23 mouse cellular contexts compared by ENCODE assay signal in genomic region chr8:4211097-4211496, GRCm38 (mm10). TPM values are rescaled to one million over a fixed set of nuclear protein-coding genes. Genes with fewer than 3 reads are reported as not detected.
DNase-seq lines count a peak whose midpoint lies in the region; ATAC-seq and TF ChIP-seq lines count a peak whose summit lies in the region.
"Had no signal": no experiment of that assay in that cellular context is flagged by ENCODE, and none has a peak within 500 bp of the region (broad histone marks: within the 10 kb centered on the region; RNA-seq: fewer than 3 reads in every experiment).

No protein-coding gene starts in this region.

- peaks cover 12% of the 10 kb centered on the region for H3K27me3 ChIP-seq in forebrain, embryonic 13.5 days
- peaks cover 22% of the 10 kb centered on the region for H3K27me3 ChIP-seq in forebrain, embryonic 12.5 days
- peaks cover 34% of the 10 kb centered on the region for H3K27me3 ChIP-seq in liver, postnatal 0 days (ENCODE audit: insufficient read depth, low read length)
- H3K27me3 ChIP-seq in liver, embryonic 11.5 days (replicated peaks; ENCODE audit: control insufficient read depth, insufficient read depth, low read length): peaks cover 38% of the 10 kb centered on the region
- H3K27me3 ChIP-seq in stomach, postnatal 0 days (ENCODE audit: control insufficient read depth, insufficient read depth, low read length): no peaks in the 10 kb centered on the region
- H3K27me3 ChIP-seq: Patski had no signal

- no peak overlapping the region for H3K27ac ChIP-seq in forebrain, embryonic 13.5 days
- no peak overlapping the region for H3K27ac ChIP-seq in forebrain, embryonic 12.5 days
- no peak overlapping the region for H3K27ac ChIP-seq in liver, postnatal 0 days (ENCODE audit: low read depth)
- H3K27ac ChIP-seq in liver, embryonic 11.5 days (ENCODE audit: low read depth, low read length): no peak overlapping the region
- no peak overlapping the region for H3K27ac ChIP-seq in stomach, postnatal 0 days (replicated peaks)
- H3K27ac ChIP-seq: limb, embryonic 12.5 days; liver, embryonic 13.5 days had no signal

- no peak overlapping the region for H3K9ac ChIP-seq in forebrain, embryonic 13.5 days
- H3K9ac ChIP-seq in forebrain, embryonic 12.5 days: no peak overlapping the region
- no peak overlapping the region for H3K9ac ChIP-seq in liver, postnatal 0 days (replicated peaks)
- H3K9ac ChIP-seq in liver, embryonic 11.5 days (ENCODE audit: low read depth, low read length): no peak overlapping the region
- no peak overlapping the region for H3K9ac ChIP-seq in stomach, postnatal 0 days (ENCODE audit: low read length)
- H3K9ac ChIP-seq: limb, embryonic 12.5 days; liver, embryonic 13.5 days had no signal

- H3K4me2 ChIP-seq in forebrain, embryonic 13.5 days: 0 out of 2 replicates have a peak overlapping the region, but pooled peaks have one; percentile 5
- H3K4me2 ChIP-seq in forebrain, embryonic 12.5 days: no peak overlapping the region
- no peak overlapping the region for H3K4me2 ChIP-seq in liver, postnatal 0 days (ENCODE audit: low read depth, low read length)
- H3K4me2 ChIP-seq in liver, embryonic 11.5 days: no peak overlapping the region
- no peak overlapping the region for H3K4me2 ChIP-seq in stomach, postnatal 0 days (replicated peaks; ENCODE audit: low read depth)
- H3K4me2 ChIP-seq: limb, embryonic 12.5 days; liver, embryonic 13.5 days had no signal

- 0 out of 2 replicates have a peak, but pooled peaks have one; percentile 17 for TF ChIP-seq CTCF in liver, postnatal 0 days (IDR thresholded peaks at IDR 0.05; ENCODE audit: low read depth)
- peak; percentile 29 for TF ChIP-seq CTCF in stomach, postnatal 0 days (IDR thresholded peaks at IDR 0.05; ENCODE audit: low read depth)

- peaks cover 57% of the 10 kb centered on the region for H3K36me3 ChIP-seq in forebrain, embryonic 13.5 days (ENCODE audit: poor library complexity, severe bottlenecking)
- peaks cover 43% of the 10 kb centered on the region for H3K36me3 ChIP-seq in forebrain, embryonic 12.5 days (replicated peaks)
- no peaks in the 10 kb centered on the region for H3K36me3 ChIP-seq in liver, postnatal 0 days (replicated peaks; ENCODE audit: insufficient read depth, low read length)
- H3K36me3 ChIP-seq in liver, embryonic 11.5 days (ENCODE audit: control insufficient read depth, insufficient read depth, low read length): no peaks in the 10 kb centered on the region
- no peaks in the 10 kb centered on the region for H3K36me3 ChIP-seq in stomach, postnatal 0 days (ENCODE audit: control insufficient read depth, insufficient read depth, low read length)
- H3K36me3 ChIP-seq: liver, embryonic 13.5 days had no signal

- 0 out of 2 replicates have a peak, but pooled peaks cover 4% of the 10 kb centered on the region for H3K9me3 ChIP-seq in forebrain, embryonic 13.5 days (replicated peaks)
- H3K9me3 ChIP-seq in forebrain, embryonic 12.5 days: no peaks in the 10 kb centered on the region
- no peaks in the 10 kb centered on the region for H3K9me3 ChIP-seq in liver, postnatal 0 days (ENCODE audit: low read length)
- H3K9me3 ChIP-seq in liver, embryonic 11.5 days (ENCODE audit: control insufficient read depth, low read length): no peaks in the 10 kb centered on the region
- H3K9me3 ChIP-seq in stomach, postnatal 0 days (ENCODE audit: control insufficient read depth, low read length): no peaks in the 10 kb centered on the region
- H3K9me3 ChIP-seq: liver, embryonic 13.5 days had no signal

- DNase-seq in liver, postnatal 0 days: no peak
- DNase-seq in liver, embryonic 11.5 days (ENCODE audit: low spot score): no peak
- DNase-seq in retina, postnatal 1 day: peak; percentile 31
- DNase-seq in retina, embryonic 14.5 days (ENCODE audit: low spot score): no peak
- no peak for DNase-seq in stomach, postnatal 0 days (ENCODE audit: low spot score)
- no peak for DNase-seq in gastrocnemius, postnatal 25 days
- DNase-seq: adrenal gland, adult 8-10 months; B cell, adult 2 months; embryo, embryonic 11 days; gastrocnemius, postnatal 10 days; heart, adult 18-20 months; heart, postnatal 4 days; kidney, adult 9 months; layer of hippocampus, adult 9-11 months; liver, embryonic 13.5 days; thymus, postnatal 14 days had no signal

- WGBS in forebrain, embryonic 13.5 days: 65% methylated on average over 6 of the region's 6 CpGs
- WGBS in forebrain, embryonic 12.5 days: 73% methylated on average over 6 of the region's 6 CpGs
- WGBS in liver, postnatal 0 days (ENCODE audit: insufficient replicate concordance): 70% methylated on average over 6 of the region's 6 CpGs
- WGBS in liver, embryonic 11.5 days: 74% methylated on average over 6 of the region's 6 CpGs
- WGBS in stomach, postnatal 0 days: 79% methylated on average over 6 of the region's 6 CpGs

- H3K4me3 ChIP-seq in forebrain, embryonic 13.5 days: no peak overlapping the region
- H3K4me3 ChIP-seq in forebrain, embryonic 12.5 days (replicated peaks): no peak overlapping the region
- H3K4me3 ChIP-seq in liver, postnatal 0 days (ENCODE audit: low read depth, low read length): no peak overlapping the region
- H3K4me3 ChIP-seq in liver, embryonic 11.5 days (ENCODE audit: low read depth, low read length): no peak overlapping the region
- H3K4me3 ChIP-seq in stomach, postnatal 0 days (ENCODE audit: low read depth, low read length): no peak overlapping the region
- H3K4me3 ChIP-seq: limb, embryonic 12.5 days; liver, embryonic 13.5 days; megakaryocyte, embryonic 14.5 days had no signal

- TF ChIP-seq EP300 in liver, postnatal 0 days (IDR thresholded peaks at IDR 0.05; ENCODE audit: low read depth): no peak
- TF ChIP-seq EP300 in stomach, postnatal 0 days (optimal IDR thresholded peaks at IDR 0.05): no peak

- no peak for ATAC-seq in forebrain, embryonic 13.5 days
- ATAC-seq in forebrain, embryonic 12.5 days (ENCODE audit: low FRiP score): no peak
- ATAC-seq in liver, postnatal 0 days: no peak
- ATAC-seq in liver, embryonic 11.5 days (replicated peaks; ENCODE audit: low FRiP score): no peak
- ATAC-seq in stomach, postnatal 0 days (ENCODE audit: low FRiP score, low TSS enrichment): no peak
- ATAC-seq: inflammation-experienced regulatory T-cells, adult 6 months; Patski had no signal

- H3K4me1 ChIP-seq in forebrain, embryonic 13.5 days: peaks cover 50% of the 10 kb centered on the region
- peaks cover 47% of the 10 kb centered on the region for H3K4me1 ChIP-seq in forebrain, embryonic 12.5 days
- peaks cover 18% of the 10 kb centered on the region for H3K4me1 ChIP-seq in liver, postnatal 0 days (ENCODE audit: insufficient read depth)
- peaks cover 25% of the 10 kb centered on the region for H3K4me1 ChIP-seq in liver, embryonic 11.5 days (replicated peaks; ENCODE audit: control insufficient read depth, insufficient read depth, low read length)
- peaks cover 3% of the 10 kb centered on the region; the same call in 1 of the 2 replicates for H3K4me1 ChIP-seq in stomach, postnatal 0 days (replicated peaks; ENCODE audit: control insufficient read depth, insufficient read depth)

RNA-seq across cellular contexts. Expression of gene Prr36, which starts 6.2 kb away (rescaled TPM):
- 33.2 and 36.0 TPM in 2 replicates for polyA plus RNA-seq in forebrain, embryonic 13.5 days (2015; fragmentation: Nextera tagmentation; extraction: Ambion mirVana)
- 39.9 and 45.0 TPM in 2 replicates for polyA plus RNA-seq in forebrain, embryonic 12.5 days (2016; fragmentation: Nextera tagmentation; extraction: Ambion mirVana)
- polyA plus RNA-seq in liver, postnatal 0 days (2015; fragmentation: Nextera tagmentation; extraction: Ambion mirVana): 0.12 and 0.15 TPM in 2 replicates
- 1.0 and 1.4 TPM in 2 replicates for polyA plus RNA-seq in liver, embryonic 11.5 days (2014; fragmentation: Nextera tagmentation; extraction: Ambion mirVana)
- 0.52 and 0.90 TPM in 2 replicates for polyA plus RNA-seq in stomach, postnatal 0 days (2015; fragmentation: Nextera tagmentation; extraction: Ambion mirVana)
- under 1 TPM in 1 of 2 experiments, not detected in 1; 0.05 TPM for total RNA-seq in gastrocnemius, postnatal 25 days (2021)

RNA-seq across cellular contexts. Expression of gene Lrrc8e, which starts 15.5 kb away (rescaled TPM):
- 0.14 TPM in 1 of 2 replicates, not detected in the other for polyA plus RNA-seq in forebrain, embryonic 13.5 days (2015; fragmentation: Nextera tagmentation; extraction: Ambion mirVana)
- polyA plus RNA-seq in forebrain, embryonic 12.5 days (2016; fragmentation: Nextera tagmentation; extraction: Ambion mirVana): 0.13 TPM in 2 replicates
- polyA plus RNA-seq in liver, postnatal 0 days (2015; fragmentation: Nextera tagmentation; extraction: Ambion mirVana): 0.11 and 0.13 TPM in 2 replicates
- polyA plus RNA-seq in liver, embryonic 11.5 days (2014; fragmentation: Nextera tagmentation; extraction: Ambion mirVana): 0.21 TPM in 2 replicates
- 9.8 and 10.6 TPM in 2 replicates for polyA plus RNA-seq in stomach, postnatal 0 days (2015; fragmentation: Nextera tagmentation; extraction: Ambion mirVana)
- total RNA-seq in gastrocnemius, postnatal 25 days (2021): under 1 TPM in 1 of 2 experiments, not detected in 1; 0.08 TPM
- polyA plus RNA-seq: heart, embryonic 14.5 days had no signal

RNA-seq across cellular contexts. Expression of gene Map2k7, which starts 27.4 kb away (rescaled TPM):
- polyA plus RNA-seq in forebrain, embryonic 13.5 days (2015; fragmentation: Nextera tagmentation; extraction: Ambion mirVana): 24.6 and 28.6 TPM in 2 replicates
- polyA plus RNA-seq in forebrain, embryonic 12.5 days (2016; fragmentation: Nextera tagmentation; extraction: Ambion mirVana): 36.8 TPM in 2 replicates
- 10.5 and 10.7 TPM in 2 replicates for polyA plus RNA-seq in liver, postnatal 0 days (2015; fragmentation: Nextera tagmentation; extraction: Ambion mirVana)
- 11.8 and 13.9 TPM in 2 replicates for polyA plus RNA-seq in liver, embryonic 11.5 days (2014; fragmentation: Nextera tagmentation; extraction: Ambion mirVana)
- polyA plus RNA-seq in stomach, postnatal 0 days (2015; fragmentation: Nextera tagmentation; extraction: Ambion mirVana): 15.7 and 19.8 TPM in 2 replicates
- 10 to 100 TPM; 75.9 to 79.6 TPM for total RNA-seq in gastrocnemius, postnatal 25 days (2021)

RNA-seq across cellular contexts. Expression of gene Gm49320, which starts 27.6 kb away (rescaled TPM):
- polyA plus RNA-seq in forebrain, embryonic 13.5 days (2015; fragmentation: Nextera tagmentation; extraction: Ambion mirVana): 0.93 and 1.1 TPM in 2 replicates
- 1.3 and 1.8 TPM in 2 replicates for polyA plus RNA-seq in forebrain, embryonic 12.5 days (2016; fragmentation: Nextera tagmentation; extraction: Ambion mirVana)
- polyA plus RNA-seq in liver, postnatal 0 days (2015; fragmentation: Nextera tagmentation; extraction: Ambion mirVana): 0.12 TPM in 1 of 2 replicates, not detected in the other
- 0.21 and 0.74 TPM in 2 replicates for polyA plus RNA-seq in liver, embryonic 11.5 days (2014; fragmentation: Nextera tagmentation; extraction: Ambion mirVana)
- 0.42 and 0.56 TPM in 2 replicates for polyA plus RNA-seq in stomach, postnatal 0 days (2015; fragmentation: Nextera tagmentation; extraction: Ambion mirVana)
- total RNA-seq in gastrocnemius, postnatal 25 days (2021): under 1 TPM in 1 of 2 experiments, not detected in 1; 0.16 TPM
- polyA plus RNA-seq: Patski had no signal

RNA-seq across cellular contexts. Expression of gene Tgfbr3l, which starts 36.9 kb away (rescaled TPM):
- polyA plus RNA-seq in forebrain, embryonic 13.5 days (2015; fragmentation: Nextera tagmentation; extraction: Ambion mirVana): 4.1 and 5.6 TPM in 2 replicates
- 3.7 and 4.5 TPM in 2 replicates for polyA plus RNA-seq in forebrain, embryonic 12.5 days (2016; fragmentation: Nextera tagmentation; extraction: Ambion mirVana)
- 0.97 and 2.3 TPM in 2 replicates for polyA plus RNA-seq in liver, postnatal 0 days (2015; fragmentation: Nextera tagmentation; extraction: Ambion mirVana)
- 1.5 and 1.7 TPM in 2 replicates for polyA plus RNA-seq in liver, embryonic 11.5 days (2014; fragmentation: Nextera tagmentation; extraction: Ambion mirVana)
- polyA plus RNA-seq in stomach, postnatal 0 days (2015; fragmentation: Nextera tagmentation; extraction: Ambion mirVana): 1.1 and 1.7 TPM in 2 replicates
- total RNA-seq in gastrocnemius, postnatal 25 days (2021): 1 to 10 TPM; 1.5 to 1.8 TPM

Comparison
In these comparisons a context has a peak if more than half of its experiments do, and no peak if none do; other contexts are left out.
1. RNA of gene Prr36, which starts 6.2 kb away (polyA plus RNA-seq): 39.9 to 45.0 TPM in forebrain, embryonic 12.5 days and 33.2 to 36.0 TPM in forebrain, embryonic 13.5 days; 1.0 to 1.4 TPM in liver, embryonic 11.5 days, 0.52 to 0.90 TPM in stomach, postnatal 0 days and 0.12 to 0.15 TPM in liver, postnatal 0 days; every median in the first group is over 10 times any median in the second.